Mouse (Mus musculus) small intestine, adult 2 months (tissue): ENCODE results near the gene Bicra. TPM values are rescaled to one million over a fixed set of nuclear protein-coding genes. Genes with fewer than 3 reads are reported as not detected.
A peak's percentile ranks its signal among the peaks of the same experiment; 100 is the strongest.

Source experiments
- H3K27ac ChIP-seq: fragments of 200-500 bp; 2 replicates; pipeline ENCODE4 v1.5.1; 2012; ENCODE audit warnings: low read depth, low read length, control low read depth, inconsistent platforms; ENCODE audit not compliant: insufficient read depth
- H3K27me3 ChIP-seq: fragments of 200-500 bp; 2 replicates; pipeline ENCODE4 v1.6.1; 2012; ENCODE audit warnings: mild to moderate bottlenecking, moderate library complexity, low read length, inconsistent platforms; ENCODE audit not compliant: control insufficient read depth, insufficient read depth
- H3K36me3 ChIP-seq: fragments of 200-500 bp; 2 replicates; pipeline ENCODE4 v1.6.1; 2012; ENCODE audit warnings: mild to moderate bottlenecking, low read length, control low read depth, inconsistent platforms; ENCODE audit not compliant: control insufficient read depth, insufficient read depth
- H3K4me1 ChIP-seq: fragments of 200-500 bp; 2 replicates; pipeline ENCODE4 v1.6.1; 2012; ENCODE audit warnings: low read length, inconsistent platforms, mixed read lengths; ENCODE audit not compliant: control insufficient read depth, insufficient read depth, insufficient read length
- H3K4me3 ChIP-seq: fragments of 200-500 bp; 2 replicates; pipeline ENCODE4 v1.5.1; 2012; ENCODE audit warnings: low read depth, mild to moderate bottlenecking, control low read depth, inconsistent platforms, low read length, moderate library complexity
- CTCF ChIP-seq: fragments of 200-500 bp; IDR thresholded peaks from 2 replicates; pipeline ENCODE4 v1.5.1; 2012; ENCODE audit warnings: low read depth, mild to moderate bottlenecking, control low read depth, inconsistent platforms, low read length, moderate library complexity, mixed read lengths; ENCODE audit not compliant: insufficient replicate concordance, insufficient read length; ENCODE audit errors: extremely low read depth
- POLR2A ChIP-seq: fragments of 200-500 bp; IDR thresholded peaks from 2 replicates; pipeline ENCODE4 v1.6.1; 2012; ENCODE audit warnings: low read depth, mild to moderate bottlenecking, control low read depth, inconsistent platforms, low read length, moderate library complexity
- WGBS: fragments of 180-500 bp; shearing (Covaris S2); methylation state at CpG from one replicate; pipeline ENCODE4 v1.1.7; 2018; 5-methylcytosine and 5-hydroxymethylcytosine counted together
- polyA plus RNA-seq: library from polyadenylated mRNA; depleted of rRNA; stranded (reverse); fragments of >200 nt; gene quantifications from 2 replicates; pipeline ENCODE4 v1.2.3, GENCODE M21; 2012

Bicra gene
- polyA plus RNA-seq, 1 experiment: 31.0 TPM

DNA sequence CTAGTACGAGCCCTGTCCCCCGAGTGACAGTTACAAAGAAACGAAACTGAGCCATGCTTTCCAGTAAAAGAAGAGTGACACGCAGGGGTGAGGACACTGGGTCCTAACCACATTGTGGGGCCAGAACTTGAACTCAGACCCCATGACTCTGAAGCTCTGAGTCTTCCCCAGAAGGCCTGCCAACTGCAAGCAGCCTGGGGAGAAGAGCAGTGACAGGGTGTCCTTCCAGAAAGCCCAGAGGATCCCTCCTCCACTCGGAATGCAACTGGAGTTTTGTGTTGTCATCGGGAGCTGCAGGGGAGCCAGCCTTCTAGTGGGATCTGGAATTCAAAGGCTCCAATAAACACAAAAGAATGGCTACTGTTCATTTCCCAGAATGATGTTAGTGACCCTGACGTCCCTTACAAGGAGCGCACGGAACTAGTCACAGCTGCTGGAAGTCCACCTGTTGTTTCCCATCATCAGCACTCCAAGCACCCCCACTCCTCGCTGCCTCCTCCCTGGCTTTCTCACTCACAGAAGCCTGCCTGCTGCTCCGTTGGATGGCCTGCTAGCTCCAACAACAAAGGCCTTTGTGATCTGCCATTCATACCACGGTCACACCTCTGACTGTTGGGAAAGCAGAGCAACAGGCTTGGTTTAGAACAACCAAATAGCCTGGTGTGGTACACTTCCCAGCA, 43.4 kb downstream of the Bicra start:
- WGBS: 72% methylated on average over 12 of the region's 12 CpGs
- H3K4me3 ChIP-seq: no peak overlapping the region
- no peak for TF ChIP-seq CTCF
- no peak for TF ChIP-seq POLR2A
- peaks cover 17% of the 10 kb centered on the region for H3K4me1 ChIP-seq
- H3K27ac ChIP-seq: peak overlapping the region; percentile 49
- no peaks in the 10 kb centered on the region for H3K27me3 ChIP-seq
- H3K36me3 ChIP-seq: peaks cover 1% of the 10 kb centered on the region

DNA sequence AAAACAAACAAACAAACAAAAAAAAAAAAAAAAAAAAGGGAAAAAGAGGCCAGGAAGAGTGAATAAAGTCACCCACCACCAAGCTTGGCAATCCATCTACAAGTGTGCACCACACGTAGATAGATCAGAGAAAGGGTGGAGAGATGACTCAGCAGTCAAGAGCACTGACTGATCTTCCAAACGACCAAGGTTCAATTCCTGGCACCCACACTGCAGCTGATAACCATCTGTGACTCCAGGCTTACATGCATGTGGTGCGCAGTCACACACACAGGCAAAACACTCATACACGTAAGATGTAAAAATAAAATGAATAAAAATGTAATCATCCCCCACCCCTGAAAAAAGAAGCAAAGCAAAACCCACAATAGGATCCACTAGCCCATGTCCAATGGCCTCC, 44.7 kb downstream of the Bicra start:
- 44% methylated on average over 4 of the region's 4 CpGs for WGBS
- no peak overlapping the region for H3K27ac ChIP-seq

DNA sequence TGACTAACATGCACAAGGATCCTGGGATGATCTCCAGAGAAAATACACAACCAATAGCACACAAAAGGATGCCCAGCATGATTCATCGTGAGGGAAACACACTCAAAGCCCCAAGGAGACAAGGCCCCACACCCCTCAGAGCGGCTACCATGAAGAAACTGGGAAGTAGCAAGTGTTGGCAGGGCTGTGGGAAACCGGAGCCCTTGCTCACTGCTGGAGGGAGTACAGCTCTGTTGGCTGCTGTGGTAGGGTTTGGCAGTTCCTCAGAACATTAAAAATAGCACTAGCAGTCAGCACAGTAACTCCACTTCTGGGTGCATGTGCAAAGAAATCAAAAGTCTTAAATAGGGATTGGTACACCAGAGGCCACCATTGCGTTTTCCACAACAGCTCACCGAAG, 45.5 kb downstream of the Bicra start:
- peaks cover 11% of the 10 kb centered on the region for H3K36me3 ChIP-seq
- H3K27me3 ChIP-seq: no peaks in the 10 kb centered on the region
- TF ChIP-seq CTCF (no peak), POLR2A (no peak)
- H3K4me1 ChIP-seq: peaks cover 17% of the 10 kb centered on the region
- H3K27ac ChIP-seq: no peak overlapping the region
- no peak overlapping the region for H3K4me3 ChIP-seq
- WGBS: 65% methylated on average over 5 of the region's 5 CpGs

More for the DNA sequence above, 44.7 kb downstream of the Bicra start:
- Histone ChIP-seq H3K4me3 (no peak overlapping the region), H3K4me1 (peaks cover 17% of the 10 kb centered on the region), H3K27me3 (no peaks in the 10 kb centered on the region), H3K36me3 (peaks cover 5% of the 10 kb centered on the region)
- no peak for TF ChIP-seq CTCF

DNA sequence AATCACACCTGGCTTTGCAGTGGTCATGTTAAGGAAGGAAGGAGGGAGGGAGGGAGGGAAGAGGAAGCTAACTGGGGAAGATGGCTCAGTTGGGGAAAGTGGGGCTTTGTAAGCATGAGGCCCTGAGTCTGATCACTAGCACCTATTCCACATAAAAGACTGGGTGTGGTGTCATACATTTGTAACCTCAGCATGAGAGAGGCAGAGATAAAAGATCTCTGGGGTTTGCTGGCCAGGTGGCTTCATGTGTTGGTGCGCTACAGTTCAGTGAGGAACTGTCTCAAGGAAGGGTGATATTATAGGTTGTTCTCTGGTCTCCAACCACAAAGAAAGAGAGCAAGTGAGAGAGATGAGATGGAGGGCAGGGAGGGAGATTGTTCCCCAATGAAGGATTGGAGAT, 46.0 kb downstream of the Bicra start:
- no peak overlapping the region for H3K27ac ChIP-seq
- peaks cover 15% of the 10 kb centered on the region for H3K36me3 ChIP-seq
- TF ChIP-seq CTCF: no peak
- TF ChIP-seq POLR2A: no peak
- WGBS: 75% methylated on average over 1 of the region's 1 CpGs
- H3K4me3 ChIP-seq: no peak overlapping the region
- H3K4me1 ChIP-seq: peaks cover 17% of the 10 kb centered on the region
- no peaks in the 10 kb centered on the region for H3K27me3 ChIP-seq

DNA sequence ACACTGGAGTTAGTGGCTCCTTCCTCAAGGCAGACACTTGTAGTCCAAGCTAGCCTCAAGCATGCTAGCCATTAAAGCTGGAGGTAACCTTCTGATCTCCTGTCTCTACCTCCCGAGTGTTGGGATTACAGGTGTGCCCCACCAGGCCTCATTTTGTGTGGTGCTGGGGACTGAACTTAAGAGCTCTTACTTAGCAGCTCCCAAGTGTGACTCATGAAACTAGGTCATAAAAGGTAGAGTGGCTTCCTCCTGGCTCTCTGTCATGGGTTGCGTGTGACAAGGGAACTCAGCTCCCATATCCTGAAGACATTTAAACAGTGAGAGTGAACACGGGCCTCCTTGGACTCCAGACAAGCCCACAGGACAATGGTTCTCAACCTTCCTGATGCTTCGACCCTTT, 53.9 kb downstream of the Bicra start:
- TF ChIP-seq POLR2A: no peak
- no peak for TF ChIP-seq CTCF
- H3K4me3 ChIP-seq: no peak overlapping the region
- no peaks in the 10 kb centered on the region for H3K27me3 ChIP-seq
- H3K36me3 ChIP-seq: peaks cover 32% of the 10 kb centered on the region
- peaks cover 15% of the 10 kb centered on the region for H3K4me1 ChIP-seq
- peak overlapping the region; percentile 94 for H3K27ac ChIP-seq
- 42% methylated on average over 4 of the region's 4 CpGs for WGBS

DNA sequence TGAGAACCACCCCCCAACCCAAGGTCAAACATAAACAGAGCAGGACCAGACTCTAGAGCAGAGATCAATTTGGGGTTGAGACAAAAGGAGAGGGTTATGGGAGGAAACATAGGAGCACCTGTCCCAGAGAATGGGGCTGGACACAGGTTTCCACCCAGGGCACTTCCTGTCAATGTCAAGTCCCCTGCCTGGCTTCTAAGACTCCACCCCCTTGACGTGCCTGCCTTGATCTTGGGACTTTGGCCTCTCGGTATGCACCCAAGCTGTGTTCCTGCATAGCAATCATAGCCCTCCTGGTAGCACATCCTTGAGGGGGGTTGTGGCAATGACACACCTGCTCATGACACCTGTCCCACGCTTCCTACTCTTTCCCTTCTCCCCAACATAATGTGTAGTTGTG, 54.6 kb downstream of the Bicra start:
- H3K27ac ChIP-seq: peak overlapping the region; percentile 94
- H3K4me3 ChIP-seq: peak overlapping the region; percentile 5; the same call in 1 of the 2 replicates
- 34% methylated on average over 3 of the region's 3 CpGs for WGBS
- peaks cover 37% of the 10 kb centered on the region for H3K36me3 ChIP-seq
- TF ChIP-seq POLR2A: no peak
- TF ChIP-seq CTCF: no peak
- H3K4me1 ChIP-seq: peaks cover 15% of the 10 kb centered on the region
- no peaks in the 10 kb centered on the region for H3K27me3 ChIP-seq

DNA sequence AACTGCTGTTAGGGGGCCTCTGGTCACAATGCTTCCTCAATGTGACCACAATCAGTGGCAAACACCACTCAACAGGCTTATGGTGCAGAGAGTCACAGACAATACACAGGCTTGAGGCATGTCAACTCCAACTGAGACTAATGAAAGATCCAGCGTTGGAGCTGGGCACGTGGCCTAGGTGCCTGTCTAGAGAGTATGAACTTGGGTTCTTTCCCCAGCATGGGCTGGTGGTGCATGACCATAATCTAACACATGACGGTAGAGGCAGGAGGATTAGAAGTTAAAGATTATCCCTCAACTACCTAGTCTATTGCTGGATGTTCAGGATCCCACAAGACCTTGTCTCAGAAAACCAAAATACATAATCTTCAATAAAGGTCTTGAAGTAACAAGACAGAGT, 56.0 kb downstream of the Bicra start:
- Histone ChIP-seq H3K36me3 (peaks cover 37% of the 10 kb centered on the region), H3K27ac (no peak overlapping the region)

More for the DNA sequence above, 56.0 kb downstream of the Bicra start:
- WGBS: 82% methylated on average over 3 of the region's 3 CpGs
- Histone ChIP-seq H3K4me3 (no peak overlapping the region), H3K27me3 (no peaks in the 10 kb centered on the region), H3K4me1 (peaks cover 15% of the 10 kb centered on the region)
- TF ChIP-seq CTCF: no peak
- TF ChIP-seq POLR2A: no peak
